Mouse (Mus musculus) urinary bladder, postnatal 25 days (tissue): ENCODE data around the gene Wbp2nl.
"Not testable (repeated sequence)": the region's sequence is repeated elsewhere in the genome, so short reads cannot be mapped to it uniquely, and the experiment has no call there.

ENCODE experiments used
- DNase-seq: peaks from one replicate; pipeline ENCODE4 v3.0.0; 2022; ENCODE audit warnings: low spot score

Gene Wbp2nl

DNA sequence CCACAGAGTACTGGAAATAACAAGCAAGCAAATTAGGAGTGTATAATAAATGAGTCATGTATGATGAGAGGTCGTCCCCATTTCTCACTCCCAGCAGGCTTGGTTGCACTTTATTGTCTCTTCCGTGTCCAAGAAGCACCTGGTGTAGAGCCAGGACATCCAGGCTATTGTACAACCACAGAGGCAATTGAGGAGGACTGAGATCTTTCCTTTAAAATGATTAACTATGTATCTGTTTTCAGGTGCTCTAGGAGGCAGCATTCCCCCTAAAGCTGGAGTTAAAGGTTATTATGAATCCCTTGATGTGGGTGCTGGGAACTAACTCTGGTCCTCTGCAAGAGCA is 50.2 kb downstream of the Wbp2nl start:
- no peak for DNase-seq

DNA sequence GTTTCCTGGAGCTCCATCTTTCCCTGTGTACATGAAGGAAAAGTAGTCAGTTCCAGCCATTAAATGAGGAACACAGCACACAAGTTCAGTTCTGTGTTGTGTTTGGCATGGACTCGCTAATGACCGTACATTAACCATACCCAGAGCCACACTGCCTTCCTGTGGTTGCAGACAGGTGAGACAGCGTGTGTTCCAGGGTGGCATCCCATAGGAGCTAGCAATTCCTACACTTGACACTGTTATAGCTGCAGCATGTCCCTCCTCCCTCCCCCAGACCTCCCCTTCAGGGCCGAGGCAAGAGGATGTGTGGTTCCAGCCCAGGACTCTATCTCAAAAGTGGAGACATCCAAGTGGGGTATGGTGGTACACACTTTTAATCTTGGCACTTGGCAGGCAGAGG is 51.6 kb downstream of the Wbp2nl start:
- DNase-seq = no peak

DNA sequence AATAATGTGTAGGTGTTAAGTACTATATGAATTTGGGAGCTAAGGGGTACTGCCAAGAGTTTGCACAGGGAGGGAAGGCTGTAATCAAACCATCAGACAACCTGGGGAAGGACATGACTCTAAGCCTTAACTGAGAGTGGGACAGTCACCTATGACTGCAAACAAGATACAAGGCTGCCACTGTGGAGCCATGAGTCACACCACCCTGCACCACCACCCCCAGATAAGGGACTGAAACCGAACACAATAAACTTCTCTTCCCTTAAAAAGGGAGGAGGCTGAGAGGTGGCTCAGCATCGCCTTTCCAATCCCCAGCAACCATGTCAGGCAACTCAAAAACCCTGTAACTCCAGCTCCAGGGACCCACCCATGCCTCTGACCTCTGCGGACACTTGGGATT is 52.7 kb downstream of the Wbp2nl start:
- no peak for DNase-seq

DNA sequence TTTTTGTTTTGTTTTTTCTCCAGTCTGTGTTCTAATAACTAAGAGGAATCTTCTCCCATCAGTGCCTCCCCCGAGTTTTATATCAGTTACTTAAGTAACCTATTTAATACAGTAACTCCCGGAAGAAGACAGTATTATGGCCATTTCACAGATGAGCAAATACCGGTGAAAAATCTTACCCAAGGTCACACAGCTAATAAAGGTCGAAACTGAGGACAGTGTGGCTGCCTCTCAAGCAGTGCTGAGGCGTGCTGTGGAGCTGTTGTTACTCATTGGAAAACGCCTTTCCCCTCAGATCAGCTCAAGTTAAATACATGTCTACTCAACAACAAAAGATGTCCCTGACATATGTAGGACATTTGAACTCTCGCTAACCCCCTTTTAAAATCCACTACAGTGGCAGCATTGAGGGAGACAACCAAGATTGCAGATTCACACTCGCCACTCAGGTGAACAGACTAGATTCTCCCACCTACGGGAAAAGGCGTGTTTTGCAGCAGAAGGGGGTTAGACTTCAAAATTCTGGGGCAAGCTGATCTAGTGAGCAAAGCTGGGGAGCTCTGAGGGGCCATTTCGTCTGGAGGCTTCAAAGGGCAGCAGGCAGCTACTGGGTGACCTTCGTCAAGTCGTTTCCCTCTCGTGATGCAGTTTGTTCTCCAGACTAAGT is 54.5 kb downstream of the Wbp2nl start:
- no peak for DNase-seq

DNA sequence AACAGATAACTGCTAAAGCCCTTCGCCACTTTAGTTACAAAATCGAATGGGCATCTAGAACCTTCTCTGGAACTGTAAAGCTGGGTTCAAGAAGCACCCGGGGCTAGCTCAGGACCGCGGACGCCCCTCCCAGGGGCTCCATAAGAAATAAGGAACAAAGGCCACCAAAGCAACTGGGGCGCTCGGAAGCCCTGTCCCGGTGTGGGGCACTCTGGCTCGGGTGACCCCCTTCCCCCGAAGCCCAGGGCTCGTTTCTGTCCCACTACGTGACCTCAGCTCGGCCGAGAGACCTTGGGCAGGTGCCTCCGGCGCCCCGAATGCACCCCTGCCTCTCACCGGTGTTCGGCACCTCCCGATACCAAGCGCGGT is 55.0 kb downstream of the Wbp2nl start:
- DNase-seq = no peak

DNA sequence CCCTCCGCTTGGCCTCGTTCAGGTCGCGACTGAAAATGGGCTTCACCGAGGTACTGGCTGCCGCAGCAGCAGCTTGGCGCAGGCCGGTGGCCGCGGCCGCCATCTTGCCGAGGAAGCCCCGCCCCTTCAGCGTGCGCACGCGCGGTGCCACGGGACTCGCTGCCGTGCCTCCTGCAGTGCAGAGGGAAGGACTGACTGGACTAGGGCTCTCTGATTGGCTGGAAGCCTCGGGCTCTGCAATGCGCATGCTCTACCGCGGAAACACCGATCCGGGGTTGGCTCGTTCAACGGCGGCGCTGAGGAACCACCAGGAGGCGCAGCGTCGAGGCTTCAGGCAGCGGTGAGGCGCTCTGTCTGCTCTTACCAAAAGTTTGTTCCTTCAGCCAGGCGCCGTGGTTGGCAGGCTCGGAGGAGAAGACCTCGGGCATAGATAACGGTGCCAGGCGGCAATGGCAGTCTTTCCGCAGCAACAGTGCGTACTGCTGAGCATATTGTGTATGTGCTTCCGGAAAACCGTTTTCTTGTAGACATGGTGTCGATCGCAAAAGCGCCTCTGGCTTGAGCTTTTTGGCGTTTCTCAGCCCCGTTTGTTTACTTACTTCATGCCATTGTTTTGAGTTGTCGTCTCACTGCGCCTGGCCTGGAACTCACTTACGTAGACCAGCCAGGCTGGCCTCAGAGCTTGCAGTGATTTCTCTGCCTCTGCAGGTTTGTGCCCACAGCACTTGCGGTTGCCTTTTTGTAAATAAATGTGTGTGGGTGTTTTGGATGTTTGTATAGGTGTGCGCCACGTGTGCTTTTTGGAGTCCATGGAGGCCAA is 55.6 kb downstream of the Wbp2nl start, which contains the start of gene Ndufa6:
Gene Ndufa6 (minus strand): TSS at position 197 of the 820 bp plus-strand sequence.
- DNase-seq = peak; percentile 99

DNA sequence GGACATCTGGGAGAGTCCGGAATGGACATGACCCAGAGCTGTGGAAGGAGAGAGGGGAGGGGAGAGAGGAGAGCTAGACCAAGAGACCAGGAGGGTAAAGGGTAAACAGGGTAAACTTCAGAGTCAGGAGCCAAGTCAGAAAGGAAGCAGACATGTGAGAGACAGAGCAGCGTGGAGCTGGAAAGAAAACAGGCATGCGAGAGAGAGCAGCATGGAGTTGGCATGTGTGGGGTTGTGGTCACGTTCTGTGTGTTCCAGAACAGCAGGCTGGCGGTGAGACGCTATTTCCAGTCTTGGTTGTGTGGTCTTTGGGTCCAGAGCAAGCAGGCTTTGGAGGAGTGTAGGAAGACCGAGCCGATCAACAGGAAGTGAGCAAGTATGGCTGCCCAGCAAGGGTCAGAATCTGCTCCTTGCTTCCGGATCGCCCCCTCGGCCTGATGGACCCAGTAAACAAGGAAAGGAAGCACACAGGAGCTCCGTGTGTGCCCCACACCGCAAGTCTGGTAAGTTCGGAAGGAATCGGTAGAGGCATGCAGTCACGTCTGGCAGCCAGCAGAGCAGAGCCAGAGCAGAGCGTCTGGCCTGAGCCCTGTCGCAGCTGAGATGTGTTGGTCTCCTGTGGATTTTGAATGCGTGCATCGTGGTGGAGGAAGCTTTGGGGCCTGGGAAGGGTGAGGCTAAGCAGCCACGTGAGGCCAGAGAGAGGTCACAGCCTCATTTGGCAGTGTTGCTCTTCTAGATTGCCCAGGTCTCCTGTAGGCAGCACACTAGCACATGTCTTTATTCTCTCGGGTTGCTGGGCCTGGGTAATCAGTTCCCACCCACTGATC is 59.9 kb downstream of the Wbp2nl start:
- DNase-seq = no peak

DNA sequence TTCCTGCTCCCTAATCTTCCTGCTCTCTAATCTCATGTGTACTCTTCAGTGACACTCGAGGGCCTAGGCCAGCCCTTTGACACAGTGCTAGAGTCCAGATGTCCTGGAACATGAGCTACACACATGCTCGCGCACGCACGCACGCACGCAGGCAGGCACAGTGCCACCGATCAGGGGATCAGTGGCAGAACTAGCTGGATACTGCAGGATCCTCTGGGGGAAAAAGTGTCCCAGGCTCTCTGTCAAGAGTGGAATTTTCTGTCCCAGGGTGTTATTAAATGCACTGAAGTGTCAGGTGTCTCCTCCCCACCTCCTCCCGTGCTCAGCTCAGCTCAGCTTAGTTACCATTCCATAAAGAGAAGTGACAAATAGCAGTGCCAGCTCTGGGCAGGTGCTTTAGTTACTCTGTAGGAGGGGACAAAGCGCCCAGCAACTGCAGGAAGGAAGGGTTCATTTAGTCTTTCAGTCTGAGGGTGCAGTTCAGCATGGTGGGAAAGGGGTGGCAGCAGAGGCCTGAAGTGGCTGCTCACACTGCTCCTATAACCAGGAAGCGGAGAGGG is 62.8 kb downstream of the Wbp2nl start:
- DNase-seq = no peak

DNA sequence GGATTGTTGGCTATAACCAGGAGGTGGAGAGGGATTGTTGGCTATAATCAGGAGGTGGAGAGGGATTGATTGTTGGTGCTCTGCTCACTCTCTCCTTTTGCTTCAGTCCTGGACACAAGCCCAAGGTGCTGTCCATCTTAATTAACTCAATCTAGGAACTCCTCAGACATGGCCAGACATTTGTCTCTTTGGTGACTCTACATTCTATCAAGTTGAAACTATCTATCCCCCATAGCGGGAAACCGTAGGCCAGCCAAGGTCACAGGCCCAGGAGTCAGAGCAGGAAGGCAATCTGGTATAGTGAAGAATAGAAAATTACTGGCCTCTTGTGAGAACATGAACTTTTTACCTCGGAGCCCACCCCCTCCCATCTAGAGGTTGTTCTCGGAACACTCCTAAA is 63.5 kb downstream of the Wbp2nl start:
- DNase-seq = no peak

DNA sequence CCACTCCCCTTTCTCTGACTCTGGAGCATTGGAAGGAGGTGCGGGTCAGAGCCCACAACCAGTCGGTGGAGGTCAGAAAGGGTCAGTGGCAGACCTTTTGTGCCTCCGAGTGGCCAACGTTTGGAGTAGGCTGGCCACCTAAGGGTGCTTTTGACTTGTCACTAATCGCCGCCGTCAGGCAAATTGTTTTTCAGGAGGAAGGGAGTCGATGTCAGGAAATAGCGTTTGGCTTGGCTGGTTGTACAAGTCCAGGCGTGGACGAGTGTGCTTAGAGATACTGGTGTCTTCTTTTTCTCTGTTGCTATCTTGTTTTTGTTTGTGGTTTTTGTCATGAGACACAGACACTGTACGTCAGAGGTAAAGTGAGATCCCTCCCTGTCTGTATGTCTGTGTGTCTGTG is 65.0 kb downstream of the Wbp2nl start:
- not testable (repeated sequence) for DNase-seq
